Mouse (Mus musculus): Measurements from ENCODE around the gene Xab2.

Gene Xab2

DNA sequence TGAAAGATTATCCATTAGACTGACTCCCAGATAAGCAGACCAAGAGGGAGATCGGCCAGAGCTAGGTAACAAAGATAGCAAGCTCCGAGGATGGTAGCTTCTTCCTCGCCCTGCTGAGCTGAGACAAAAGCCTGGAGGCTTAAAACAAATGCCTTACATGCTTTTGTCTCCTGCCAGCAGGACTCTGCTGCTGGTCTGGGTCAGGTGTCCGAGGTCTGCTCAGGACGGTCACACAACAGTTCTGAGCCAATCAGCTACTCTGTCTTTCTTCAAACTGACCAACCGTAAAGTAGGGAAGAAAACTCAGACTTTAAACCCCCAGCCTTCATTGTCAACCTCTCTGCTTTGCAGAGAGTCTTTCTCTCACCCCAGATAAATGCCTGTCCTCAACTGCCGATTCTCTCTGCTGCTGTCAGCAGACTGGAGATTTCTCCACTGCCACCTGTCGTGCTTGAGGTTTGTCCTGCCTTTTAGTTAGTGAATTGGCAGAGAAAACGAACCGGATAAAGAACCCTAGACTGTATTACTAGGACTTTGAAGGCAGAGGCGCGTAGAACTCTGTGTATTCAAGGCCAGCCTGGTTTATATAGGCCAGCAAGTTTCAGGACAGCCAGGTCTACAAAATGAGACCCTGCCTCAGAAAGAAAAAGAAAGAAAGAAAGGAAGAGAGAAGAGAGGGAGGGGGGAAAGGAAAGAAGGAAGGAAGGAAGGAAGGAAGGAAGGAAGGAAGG is 53.3 kb downstream of the Xab2 start, which contains the start of gene C330021F23Rik:
Gene C330021F23Rik, plus strand, starts transcription at position 350 of the 731 bp plus-strand sequence.
- intact Hi-C loops (cut with DNase I) = no loop called here

Measured in adrenal gland (tissue).